Mouse (Mus musculus): ENCODE results near the gene Dlg2. TPM values are rescaled to one million over a fixed set of nuclear protein-coding genes. Genes with fewer than 3 reads are reported as not detected.

The Dlg2 gene
- polyA plus RNA-seq, 1 experiment from 2014 or later, result 5.1 TPM

DNA sequence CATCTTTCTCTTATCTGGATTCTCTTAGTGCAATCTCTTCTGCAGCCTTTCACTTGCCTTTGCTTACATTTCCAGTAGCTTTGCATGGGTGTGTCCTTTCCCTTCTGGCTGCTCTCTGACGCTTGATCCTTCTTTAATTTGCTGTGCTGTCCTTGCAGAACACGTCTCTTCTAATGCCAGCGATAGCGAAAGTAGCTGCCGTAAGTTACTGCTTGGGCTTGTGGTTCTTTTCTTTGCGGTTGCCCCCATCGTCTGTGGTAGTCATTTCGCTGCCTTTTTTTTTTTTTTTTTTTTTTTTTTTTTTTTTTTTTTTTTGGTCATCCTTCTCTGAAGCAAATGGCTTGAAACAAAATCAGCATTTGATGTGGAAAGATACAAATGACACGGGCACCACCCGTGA is 1944.0 kb downstream of the Dlg2 start:
- WGBS, result 59% methylated on average over 10 of the region's 10 CpGs
- Histone ChIP-seq H3K4me1 (ENCODE audit: control insufficient read depth, insufficient read depth, low read length) (no peaks in the 10 kb centered on the region), H3K4me2 (replicated peaks; ENCODE audit: low read depth, low read length) (no peak overlapping the region), H3K9me3 (ENCODE audit: control insufficient read depth, low read depth, low read length) (no peaks in the 10 kb centered on the region), H3K4me3 (ENCODE audit: low read depth, low read length) (no peak overlapping the region), H3K27ac (ENCODE audit: low read length) (no peak overlapping the region), H3K9ac (replicated peaks; ENCODE audit: low read depth, low read length) (no peak overlapping the region), H3K36me3 (ENCODE audit: control insufficient read depth, insufficient read depth, low read length) (no peaks in the 10 kb centered on the region), H3K27me3 (ENCODE audit: control insufficient read depth, insufficient read depth, low read length) (no peaks in the 10 kb centered on the region)
- no peak for ATAC-seq (ENCODE audit: insufficient number of reproducible peaks, insufficient read depth, low FRiP score, low read depth)

DNA sequence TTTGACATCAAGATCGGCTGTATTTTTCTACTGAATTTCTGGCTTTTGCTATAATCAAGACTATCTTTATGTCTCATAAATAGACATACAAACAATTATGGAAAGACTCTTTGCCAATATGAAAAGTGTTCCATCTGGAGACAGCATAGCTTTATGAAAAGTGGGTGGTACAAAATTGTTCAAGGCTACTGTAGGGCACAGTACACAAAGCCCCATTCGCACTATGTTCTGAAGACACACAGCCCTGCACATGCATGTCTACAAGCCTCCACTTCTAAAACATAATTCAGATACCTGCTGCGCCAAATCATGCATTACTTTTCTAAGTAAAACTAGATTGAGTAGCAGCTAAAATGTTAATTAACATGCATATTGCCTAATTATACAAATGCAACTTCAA is 1946.5 kb downstream of the Dlg2 start:
- 86% methylated on average over 3 of the region's 3 CpGs for WGBS
- ATAC-seq (ENCODE audit: insufficient number of reproducible peaks, insufficient read depth, low FRiP score, low read depth), result no peak

GRCm38 (mm10) chr7:92424703-92425102 is 1948.2 kb downstream of the Dlg2 start:
- Histone ChIP-seq H3K27me3 (ENCODE audit: control insufficient read depth, insufficient read depth, low read length) (no peaks in the 10 kb centered on the region), H3K4me3 (ENCODE audit: low read depth, low read length) (no peak overlapping the region), H3K9me3 (ENCODE audit: control insufficient read depth, low read depth, low read length) (no peaks in the 10 kb centered on the region), H3K9ac (replicated peaks; ENCODE audit: low read depth, low read length) (no peak overlapping the region), H3K4me2 (replicated peaks; ENCODE audit: low read depth, low read length) (no peak overlapping the region), H3K36me3 (ENCODE audit: control insufficient read depth, insufficient read depth, low read length) (no peaks in the 10 kb centered on the region), H3K27ac (ENCODE audit: low read length) (no peak overlapping the region), H3K4me1 (ENCODE audit: control insufficient read depth, insufficient read depth, low read length) (no peaks in the 10 kb centered on the region)
- ATAC-seq (ENCODE audit: insufficient number of reproducible peaks, insufficient read depth, low FRiP score, low read depth), result no peak
- WGBS, result 73% methylated on average over 3 of the region's 3 CpGs

More for the DNA sequence above, 1946.5 kb downstream of the Dlg2 start:
- H3K4me2 ChIP-seq (replicated peaks; ENCODE audit: low read depth, low read length), result no peak overlapping the region
- H3K27me3 ChIP-seq (ENCODE audit: control insufficient read depth, insufficient read depth, low read length), result no peaks in the 10 kb centered on the region
- H3K9ac ChIP-seq (replicated peaks; ENCODE audit: low read depth, low read length), result no peak overlapping the region
- H3K27ac ChIP-seq (ENCODE audit: low read length), result no peak overlapping the region
- H3K4me1 ChIP-seq (ENCODE audit: control insufficient read depth, insufficient read depth, low read length), result no peaks in the 10 kb centered on the region
- no peak overlapping the region for H3K4me3 ChIP-seq (ENCODE audit: low read depth, low read length)
- H3K36me3 ChIP-seq (ENCODE audit: control insufficient read depth, insufficient read depth, low read length), result no peaks in the 10 kb centered on the region
- no peaks in the 10 kb centered on the region for H3K9me3 ChIP-seq (ENCODE audit: control insufficient read depth, low read depth, low read length)

DNA sequence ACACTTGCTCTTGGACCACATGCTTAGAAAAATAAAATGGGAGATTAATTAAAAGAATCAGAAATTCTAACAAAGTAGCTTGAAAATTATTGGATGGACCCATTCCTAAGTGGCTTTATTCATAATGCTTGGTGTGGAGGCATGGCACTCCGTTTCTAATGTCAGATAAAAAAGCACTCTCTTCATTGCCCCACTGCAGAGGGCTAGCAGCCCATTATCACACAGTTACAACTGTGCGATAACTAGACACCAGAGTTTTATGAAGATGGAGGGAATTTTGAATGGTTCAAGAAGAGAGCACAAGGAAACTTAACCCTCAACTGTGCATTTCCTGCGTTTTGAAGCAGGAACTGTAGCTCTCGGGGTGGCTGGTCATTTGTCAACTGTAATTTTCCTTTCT is 1950.8 kb downstream of the Dlg2 start:
- WGBS, result 56% methylated on average over 4 of the region's 4 CpGs
- H3K4me3 ChIP-seq (ENCODE audit: low read depth, low read length), result no peak overlapping the region
- no peaks in the 10 kb centered on the region for H3K27me3 ChIP-seq (ENCODE audit: control insufficient read depth, insufficient read depth, low read length)
- no peak overlapping the region for H3K27ac ChIP-seq (ENCODE audit: low read length)
- H3K4me1 ChIP-seq (ENCODE audit: control insufficient read depth, insufficient read depth, low read length), result no peaks in the 10 kb centered on the region
- ATAC-seq (ENCODE audit: insufficient number of reproducible peaks, insufficient read depth, low FRiP score, low read depth), result no peak
- no peak overlapping the region for H3K9ac ChIP-seq (replicated peaks; ENCODE audit: low read depth, low read length)
- no peak overlapping the region for H3K4me2 ChIP-seq (replicated peaks; ENCODE audit: low read depth, low read length)
- H3K9me3 ChIP-seq (ENCODE audit: control insufficient read depth, low read depth, low read length), result no peaks in the 10 kb centered on the region
- H3K36me3 ChIP-seq (ENCODE audit: control insufficient read depth, insufficient read depth, low read length), result no peaks in the 10 kb centered on the region

DNA sequence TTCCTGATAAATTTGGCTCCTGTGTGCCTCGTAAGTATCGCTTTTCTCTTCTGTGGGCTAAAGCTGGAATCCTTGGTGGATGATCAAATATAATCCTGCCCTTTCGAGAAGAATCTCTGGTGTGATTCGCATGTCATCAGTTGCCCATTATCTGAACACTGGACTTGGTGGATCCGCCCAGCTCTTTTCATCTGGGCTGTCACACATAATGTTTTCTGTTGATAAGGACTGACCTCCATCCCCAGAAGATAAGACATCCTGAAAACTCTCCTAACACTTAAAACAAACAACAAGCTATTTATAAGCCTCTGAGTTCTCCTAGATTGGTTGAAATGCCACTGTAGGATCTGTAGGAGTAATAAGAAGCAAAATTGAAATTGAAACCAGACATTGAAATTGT is 1952.2 kb downstream of the Dlg2 start:
- ATAC-seq (ENCODE audit: insufficient number of reproducible peaks, insufficient read depth, low FRiP score, low read depth), result no peak
- H3K4me2 ChIP-seq (replicated peaks; ENCODE audit: low read depth, low read length), result no peak overlapping the region
- H3K27me3 ChIP-seq (ENCODE audit: control insufficient read depth, insufficient read depth, low read length), result no peaks in the 10 kb centered on the region
- H3K36me3 ChIP-seq (ENCODE audit: control insufficient read depth, insufficient read depth, low read length), result no peaks in the 10 kb centered on the region
- H3K9ac ChIP-seq (replicated peaks; ENCODE audit: low read depth, low read length), result no peak overlapping the region
- no peak overlapping the region for H3K4me3 ChIP-seq (ENCODE audit: low read depth, low read length)
- no peak overlapping the region for H3K27ac ChIP-seq (ENCODE audit: low read length)
- H3K9me3 ChIP-seq (ENCODE audit: control insufficient read depth, low read depth, low read length), result no peaks in the 10 kb centered on the region
- no peaks in the 10 kb centered on the region for H3K4me1 ChIP-seq (ENCODE audit: control insufficient read depth, insufficient read depth, low read length)
- 59% methylated on average over 5 of the region's 5 CpGs for WGBS

DNA sequence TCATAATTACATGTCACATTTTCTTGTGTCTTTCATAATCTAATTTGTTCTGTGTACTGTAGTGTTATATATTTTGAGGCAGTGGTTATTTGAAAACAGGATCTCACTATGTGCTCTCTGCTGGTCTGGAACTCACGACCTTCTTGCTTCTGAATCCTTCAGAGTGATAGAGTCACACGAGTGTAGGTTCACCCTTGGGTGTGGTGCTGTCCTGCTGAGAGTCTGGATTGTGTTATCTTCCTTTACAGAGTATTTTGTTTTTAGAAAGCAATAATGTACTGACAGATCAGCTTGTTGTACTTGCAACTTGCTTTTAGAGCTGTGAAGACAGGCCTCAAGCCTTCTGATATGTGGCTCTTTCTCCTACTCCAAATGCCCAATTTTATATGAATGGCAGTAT is 1953.8 kb downstream of the Dlg2 start:
- Histone ChIP-seq H3K4me2 (replicated peaks; ENCODE audit: low read depth, low read length) (no peak overlapping the region), H3K9me3 (ENCODE audit: control insufficient read depth, low read depth, low read length) (no peaks in the 10 kb centered on the region), H3K27me3 (ENCODE audit: control insufficient read depth, insufficient read depth, low read length) (no peaks in the 10 kb centered on the region), H3K9ac (replicated peaks; ENCODE audit: low read depth, low read length) (no peak overlapping the region), H3K27ac (ENCODE audit: low read length) (no peak overlapping the region), H3K36me3 (ENCODE audit: control insufficient read depth, insufficient read depth, low read length) (no peaks in the 10 kb centered on the region), H3K4me1 (ENCODE audit: control insufficient read depth, insufficient read depth, low read length) (no peaks in the 10 kb centered on the region), H3K4me3 (ENCODE audit: low read depth, low read length) (no peak overlapping the region)
- ATAC-seq (ENCODE audit: insufficient number of reproducible peaks, insufficient read depth, low FRiP score, low read depth), result no peak
- 61% methylated on average over 2 of the region's 2 CpGs for WGBS

- no peak for ATAC-seq (ENCODE audit: insufficient number of reproducible peaks, insufficient read depth, low FRiP score, low read depth)
- Histone ChIP-seq H3K9me3 (ENCODE audit: control insufficient read depth, low read depth, low read length) (no peaks in the 10 kb centered on the region), H3K9ac (replicated peaks; ENCODE audit: low read depth, low read length) (no peak overlapping the region), H3K4me1 (ENCODE audit: control insufficient read depth, insufficient read depth, low read length) (no peaks in the 10 kb centered on the region), H3K4me2 (replicated peaks; ENCODE audit: low read depth, low read length) (no peak overlapping the region), H3K4me3 (ENCODE audit: low read depth, low read length) (no peak overlapping the region), H3K36me3 (ENCODE audit: control insufficient read depth, insufficient read depth, low read length) (no peaks in the 10 kb centered on the region), H3K27me3 (ENCODE audit: control insufficient read depth, insufficient read depth, low read length) (no peaks in the 10 kb centered on the region), H3K27ac (ENCODE audit: low read length) (no peak overlapping the region)
- WGBS, result 94% methylated on average over 2 of the region's 2 CpGs
These were observed 1960.7 kb downstream of the Dlg2 start for GRCm38 (mm10) chr7:92437168-92437567.

GRCm38 (mm10) chr7:92439503-92440487 is 1963.3 kb downstream of the Dlg2 start:
- H3K4me1 ChIP-seq (ENCODE audit: control insufficient read depth, insufficient read depth, low read length), result no peaks in the 10 kb centered on the region
- H3K27ac ChIP-seq (ENCODE audit: low read length), result no peak overlapping the region
- no peak overlapping the region for H3K4me3 ChIP-seq (ENCODE audit: low read depth, low read length)
- H3K36me3 ChIP-seq (ENCODE audit: control insufficient read depth, insufficient read depth, low read length), result no peaks in the 10 kb centered on the region
- 76% methylated on average over 8 of the region's 8 CpGs for WGBS
- no peaks in the 10 kb centered on the region for H3K27me3 ChIP-seq (ENCODE audit: control insufficient read depth, insufficient read depth, low read length)
- no peaks in the 10 kb centered on the region for H3K9me3 ChIP-seq (ENCODE audit: control insufficient read depth, low read depth, low read length)
- no peak overlapping the region for H3K4me2 ChIP-seq (replicated peaks; ENCODE audit: low read depth, low read length)
- H3K9ac ChIP-seq (replicated peaks; ENCODE audit: low read depth, low read length), result no peak overlapping the region
- ATAC-seq (ENCODE audit: insufficient number of reproducible peaks, insufficient read depth, low FRiP score, low read depth), result no peak

- ATAC-seq (ENCODE audit: insufficient number of reproducible peaks, insufficient read depth, low FRiP score, low read depth), result no peak
- H3K4me1 ChIP-seq (ENCODE audit: control insufficient read depth, insufficient read depth, low read length), result no peaks in the 10 kb centered on the region
- H3K27me3 ChIP-seq (ENCODE audit: control insufficient read depth, insufficient read depth, low read length), result no peaks in the 10 kb centered on the region
- no peak overlapping the region for H3K4me2 ChIP-seq (replicated peaks; ENCODE audit: low read depth, low read length)
- H3K4me3 ChIP-seq (ENCODE audit: low read depth, low read length), result no peak overlapping the region
- no peak overlapping the region for H3K9ac ChIP-seq (replicated peaks; ENCODE audit: low read depth, low read length)
- no peaks in the 10 kb centered on the region for H3K36me3 ChIP-seq (ENCODE audit: control insufficient read depth, insufficient read depth, low read length)
- H3K9me3 ChIP-seq (ENCODE audit: control insufficient read depth, low read depth, low read length), result no peaks in the 10 kb centered on the region
- no peak overlapping the region for H3K27ac ChIP-seq (ENCODE audit: low read length)
These were observed 1965.1 kb downstream of the Dlg2 start for GRCm38 (mm10) chr7:92441611-92442010.
